Mouse (Mus musculus): ENCODE data around the gene Zfp1.

GRCm38 (mm10) chr8:111666751-111667150, 23.6 kb downstream of the Zfp1 start:
- TF ChIP-seq CTCF (IDR thresholded peaks at IDR 0.05; ENCODE audit: low read depth, low read length): no peak
- TF ChIP-seq POLR2A (IDR thresholded peaks at IDR 0.05; ENCODE audit: extremely low read depth, insufficient read depth, low read length): no peak

Data from liver, adult 2 months (tissue).